Mouse (Mus musculus) forebrain, embryonic 15.5 days (tissue): Measurements from ENCODE around the gene Stk10. TPM values are rescaled to one million over a fixed set of nuclear protein-coding genes. Genes with fewer than 3 reads are reported as not detected.

Experiments used
- ATAC-seq: fragments of 200-750 bp; cut with Nextera tagmentation; replicated peaks from 2 replicates; pipeline ENCODE4 v1.8.0; 2017; ENCODE audit warnings: mild to moderate bottlenecking, moderate TSS enrichment, moderate library complexity
- H3K27ac ChIP-seq: fragments of 300-500 bp; sonication (generic); replicated peaks from 2 replicates; pipeline ENCODE4 v1.5.1; 2015; ENCODE audit warnings: mild to moderate bottlenecking, inconsistent platforms
- H3K27me3 ChIP-seq: fragments of 300-500 bp; sonication (generic); 2 replicates; pipeline ENCODE4 v1.6.1; 2015; ENCODE audit warnings: inconsistent platforms
- H3K36me3 ChIP-seq: fragments of 300-500 bp; sonication (generic); 2 replicates; pipeline ENCODE4 v1.6.1; 2015; ENCODE audit warnings: mild to moderate bottlenecking, inconsistent platforms
- H3K4me1 ChIP-seq: fragments of 300-500 bp; sonication (generic); 2 replicates; pipeline ENCODE4 v1.6.1; 2015; ENCODE audit warnings: inconsistent platforms
- H3K4me2 ChIP-seq: fragments of 300-500 bp; sonication (generic); replicated peaks from 2 replicates; pipeline ENCODE4 v1.6.1; 2015; ENCODE audit warnings: mild to moderate bottlenecking, inconsistent platforms
- H3K4me3 ChIP-seq: fragments of 300-500 bp; sonication (generic); 2 replicates; pipeline ENCODE4 v1.5.1; 2015; ENCODE audit warnings: mild to moderate bottlenecking, inconsistent platforms
- H3K9ac ChIP-seq: fragments of 300-500 bp; sonication (generic); replicated peaks from 2 replicates; pipeline ENCODE4 v1.6.1; 2015; ENCODE audit warnings: mild to moderate bottlenecking, inconsistent platforms
- H3K9me3 ChIP-seq: fragments of 300-500 bp; sonication (generic); 2 replicates; pipeline ENCODE4 v1.6.1; 2016; ENCODE audit warnings: inconsistent platforms
- WGBS: fragments of 180-500 bp; shearing (Covaris S2); methylation state at CpG from one replicate; pipeline ENCODE4 v1.1.7; 2015; ENCODE audit warnings: mixed read lengths; 5-methylcytosine and 5-hydroxymethylcytosine counted together
- polyA plus RNA-seq: library from polyadenylated mRNA; unstranded; fragments of >200 nt; fragmentation: Nextera tagmentation; extraction: Ambion mirVana; gene quantifications from 2 replicates; pipeline ENCODE4 v1.2.1, GENCODE M21; 2015

Stk10 gene
- polyA plus RNA-seq, 1 experiment from 2014 or later: 2.1 TPM

GRCm38 (mm10) chr11:32553311-32554140 lies 20.4 kb downstream of the Stk10 start:
- no peak for ATAC-seq

GRCm38 (mm10) chr11:32554141-32555091 lies 21.3 kb downstream of the Stk10 start:
- H3K36me3 ChIP-seq: no peaks in the 10 kb centered on the region
- H3K9ac ChIP-seq: no peak overlapping the region
- no peak for ATAC-seq
- H3K4me1 ChIP-seq: peaks cover 21% of the 10 kb centered on the region
- no peak overlapping the region for H3K4me3 ChIP-seq
- H3K9me3 ChIP-seq: no peaks in the 10 kb centered on the region
- H3K27me3 ChIP-seq: no peaks in the 10 kb centered on the region
- WGBS: 91% methylated on average over 14 of the region's 14 CpGs
- H3K4me2 ChIP-seq: no peak overlapping the region
- no peak overlapping the region for H3K27ac ChIP-seq

More at GRCm38 (mm10) chr11:32553311-32554140, 20.4 kb downstream of the Stk10 start:
- peaks cover 21% of the 10 kb centered on the region for H3K4me1 ChIP-seq
- H3K4me3 ChIP-seq: no peak overlapping the region
- H3K9ac ChIP-seq: no peak overlapping the region
- H3K27ac ChIP-seq: no peak overlapping the region
- H3K9me3 ChIP-seq: no peaks in the 10 kb centered on the region
- no peak overlapping the region for H3K4me2 ChIP-seq
- WGBS: 78% methylated on average over 14 of the region's 14 CpGs
- no peaks in the 10 kb centered on the region for H3K27me3 ChIP-seq
- H3K36me3 ChIP-seq: no peaks in the 10 kb centered on the region

- Histone ChIP-seq H3K9me3 (no peaks in the 10 kb centered on the region), H3K9ac (no peak overlapping the region), H3K27ac (no peak overlapping the region), H3K36me3 (no peaks in the 10 kb centered on the region), H3K27me3 (no peaks in the 10 kb centered on the region), H3K4me2 (no peak overlapping the region), H3K4me1 (peaks cover 21% of the 10 kb centered on the region), H3K4me3 (no peak overlapping the region)
- WGBS: 92% methylated on average over 12 of the region's 12 CpGs
- no peak for ATAC-seq
These were observed 22.1 kb downstream of the Stk10 start for GRCm38 (mm10) chr11:32555103-32555689.

GRCm38 (mm10) chr11:32556333-32556990 lies 23.4 kb downstream of the Stk10 start:
- Histone ChIP-seq H3K9me3 (no peaks in the 10 kb centered on the region), H3K36me3 (no peaks in the 10 kb centered on the region), H3K9ac (no peak overlapping the region), H3K4me1 (peaks cover 16% of the 10 kb centered on the region), H3K27me3 (no peaks in the 10 kb centered on the region), H3K4me3 (no peak overlapping the region), H3K4me2 (no peak overlapping the region), H3K27ac (no peak overlapping the region)
- WGBS: 68% methylated on average over 10 of the region's 10 CpGs
- ATAC-seq: no peak

GRCm38 (mm10) chr11:32558026-32558425 lies 24.9 kb downstream of the Stk10 start:
- no peak for ATAC-seq
- 94% methylated on average over 4 of the region's 4 CpGs for WGBS
- H3K9ac ChIP-seq: no peak overlapping the region
- no peak overlapping the region for H3K4me2 ChIP-seq
- no peak overlapping the region for H3K4me3 ChIP-seq
- H3K4me1 ChIP-seq: peaks cover under 1% of the 10 kb centered on the region; the same call in 1 of the 2 replicates
- H3K9me3 ChIP-seq: no peaks in the 10 kb centered on the region
- no peak overlapping the region for H3K27ac ChIP-seq
- H3K27me3 ChIP-seq: no peaks in the 10 kb centered on the region
- H3K36me3 ChIP-seq: no peaks in the 10 kb centered on the region

- no peak for ATAC-seq
- Histone ChIP-seq H3K36me3 (no peaks in the 10 kb centered on the region), H3K27me3 (no peaks in the 10 kb centered on the region), H3K27ac (no peak overlapping the region), H3K4me1 (no peaks in the 10 kb centered on the region), H3K9me3 (no peaks in the 10 kb centered on the region), H3K9ac (no peak overlapping the region), H3K4me3 (no peak overlapping the region), H3K4me2 (no peak overlapping the region)
- 59% methylated on average over 8 of the region's 8 CpGs for WGBS
These were observed 25.6 kb downstream of the Stk10 start for GRCm38 (mm10) chr11:32558677-32559076.

GRCm38 (mm10) chr11:32560015-32560770 lies 27.1 kb downstream of the Stk10 start:
- Histone ChIP-seq H3K27ac (no peak overlapping the region), H3K9me3 (no peaks in the 10 kb centered on the region), H3K36me3 (no peaks in the 10 kb centered on the region), H3K4me3 (no peak overlapping the region), H3K4me2 (no peak overlapping the region), H3K9ac (no peak overlapping the region), H3K4me1 (no peaks in the 10 kb centered on the region), H3K27me3 (no peaks in the 10 kb centered on the region)
- 76% methylated on average over 12 of the region's 12 CpGs for WGBS
- ATAC-seq: no peak

- ATAC-seq: no peak
- Histone ChIP-seq H3K4me2 (no peak overlapping the region), H3K27me3 (no peaks in the 10 kb centered on the region), H3K27ac (no peak overlapping the region), H3K4me3 (no peak overlapping the region), H3K9ac (no peak overlapping the region), H3K4me1 (no peaks in the 10 kb centered on the region), H3K36me3 (no peaks in the 10 kb centered on the region), H3K9me3 (no peaks in the 10 kb centered on the region)
- 80% methylated on average over 10 of the region's 10 CpGs for WGBS
These were observed 28.6 kb downstream of the Stk10 start for GRCm38 (mm10) chr11:32561465-32562355.

GRCm38 (mm10) chr11:32562706-32563105 lies 29.6 kb downstream of the Stk10 start:
- Histone ChIP-seq H3K9me3 (no peaks in the 10 kb centered on the region), H3K9ac (no peak overlapping the region), H3K4me2 (no peak overlapping the region), H3K27me3 (no peaks in the 10 kb centered on the region), H3K4me1 (no peaks in the 10 kb centered on the region), H3K36me3 (no peaks in the 10 kb centered on the region), H3K4me3 (no peak overlapping the region), H3K27ac (no peak overlapping the region)
- ATAC-seq: no peak
- 74% methylated on average over 5 of the region's 5 CpGs for WGBS

- no peak overlapping the region for H3K27ac ChIP-seq
- no peaks in the 10 kb centered on the region for H3K9me3 ChIP-seq
- H3K4me3 ChIP-seq: no peak overlapping the region
- WGBS: 20% methylated on average over 3 of the region's 3 CpGs
- H3K9ac ChIP-seq: no peak overlapping the region
- H3K27me3 ChIP-seq: no peaks in the 10 kb centered on the region
- H3K36me3 ChIP-seq: no peaks in the 10 kb centered on the region
- no peaks in the 10 kb centered on the region for H3K4me1 ChIP-seq
- ATAC-seq: no peak
- no peak overlapping the region for H3K4me2 ChIP-seq
These were observed 30.6 kb downstream of the Stk10 start for GRCm38 (mm10) chr11:32563660-32564059.
